Mouse (Mus musculus): Measurements from ENCODE around the gene Adad2.

GRCm38 (mm10) chr8:119588844-119589243 lies 23.7 kb upstream of the Adad2 start:
- TF ChIP-seq CTCF (IDR thresholded peaks at IDR 0.05; ENCODE audit: control insufficient read depth, insufficient read depth, insufficient replicate concordance, low read depth, low read length) (no peak), POLR2A (IDR thresholded peaks at IDR 0.05; ENCODE audit: control insufficient read depth, low read depth, low read length) (0 out of 2 replicates have a peak, but pooled peaks have one; percentile 12)
